Mouse (Mus musculus): Measurements from ENCODE around the gene Slc35g3. TPM values are rescaled to one million over a fixed set of nuclear protein-coding genes. Genes with fewer than 3 reads are reported as not detected.

Gene Slc35g3
- polyA plus RNA-seq (2014; fragmentation: Nextera tagmentation; extraction: Ambion mirVana), result 0.09 TPM in 1 of 2 replicates, not detected in the other

- ATAC-seq (ENCODE audit: insufficient number of reproducible peaks, low FRiP score, low TSS enrichment, low read depth), result no peak
- H3K27ac ChIP-seq (replicated peaks; ENCODE audit: low read depth, low read length), result no peak within 1 kb of the TSS
These were observed at the start of gene Slc35g3 for GRCm38 (mm10) chr11:69761868-69762267. Slc35g3 (minus strand) TSS chr11:69761968.

GRCm38 (mm10) chr11:69810280-69810679 lies 48.5 kb upstream of the Slc35g3 start:
- Histone ChIP-seq H3K9me3 (ENCODE audit: control insufficient read depth, low read length) (no peaks in the 10 kb centered on the region), H3K27ac (replicated peaks; ENCODE audit: low read depth, low read length) (no peak overlapping the region), H3K4me1 (ENCODE audit: control insufficient read depth, insufficient read depth, low read length) (no peaks in the 10 kb centered on the region), H3K4me3 (ENCODE audit: low read depth, low read length) (no peak overlapping the region), H3K9ac (ENCODE audit: low read length) (no peak overlapping the region), H3K27me3 (ENCODE audit: control insufficient read depth, insufficient read depth, low read length) (peaks cover 10% of the 10 kb centered on the region), H3K36me3 (ENCODE audit: control insufficient read depth, insufficient read depth, low read length) (no peaks in the 10 kb centered on the region), H3K4me2 (ENCODE audit: low read depth, severe bottlenecking) (no peak overlapping the region)
- ATAC-seq (ENCODE audit: insufficient number of reproducible peaks, low FRiP score, low TSS enrichment, low read depth) (no peak), DNase-seq (ENCODE audit: low spot score) (no peak)

More at GRCm38 (mm10) chr11:69761868-69762267, at the start of gene Slc35g3:
- DNase-seq (ENCODE audit: low spot score), result no peak
- no peak within 1 kb of the TSS for H3K4me3 ChIP-seq (ENCODE audit: low read depth, low read length)
- WGBS, result 75% methylated on average over 1 of the region's 1 CpGs
- no peaks in the 10 kb centered on the region for H3K27me3 ChIP-seq (ENCODE audit: control insufficient read depth, insufficient read depth, low read length)
- 0 out of 2 replicates have a peak within 1 kb of the TSS, but pooled peaks have one; percentile 7 for H3K4me2 ChIP-seq (ENCODE audit: low read depth, severe bottlenecking)
- H3K9ac ChIP-seq (ENCODE audit: low read length), result no peak within 1 kb of the TSS
- no peaks in the 10 kb centered on the region for H3K9me3 ChIP-seq (ENCODE audit: control insufficient read depth, low read length)
- peaks cover 20% of the 10 kb centered on the region for H3K4me1 ChIP-seq (ENCODE audit: control insufficient read depth, insufficient read depth, low read length)
- no peaks in the 10 kb centered on the region for H3K36me3 ChIP-seq (ENCODE audit: control insufficient read depth, insufficient read depth, low read length)

GRCm38 (mm10) chr11:69807641-69808040 lies 45.9 kb upstream of the Slc35g3 start:
- 83% methylated on average over 2 of the region's 2 CpGs for WGBS
- H3K27me3 ChIP-seq (ENCODE audit: control insufficient read depth, insufficient read depth, low read length), result peaks cover 36% of the 10 kb centered on the region

GRCm38 (mm10) chr11:69806378-69806777 lies 44.6 kb upstream of the Slc35g3 start:
- DNase-seq (ENCODE audit: low spot score), result no peak
- Histone ChIP-seq H3K4me2 (ENCODE audit: low read depth, severe bottlenecking) (no peak overlapping the region), H3K27ac (replicated peaks; ENCODE audit: low read depth, low read length) (no peak overlapping the region), H3K36me3 (ENCODE audit: control insufficient read depth, insufficient read depth, low read length) (no peaks in the 10 kb centered on the region), H3K4me1 (ENCODE audit: control insufficient read depth, insufficient read depth, low read length) (peaks cover 26% of the 10 kb centered on the region), H3K4me3 (ENCODE audit: low read depth, low read length) (no peak overlapping the region), H3K9ac (ENCODE audit: low read length) (no peak overlapping the region), H3K27me3 (ENCODE audit: control insufficient read depth, insufficient read depth, low read length) (peaks cover 48% of the 10 kb centered on the region), H3K9me3 (ENCODE audit: control insufficient read depth, low read length) (no peaks in the 10 kb centered on the region)
- ATAC-seq (ENCODE audit: insufficient number of reproducible peaks, low FRiP score, low TSS enrichment, low read depth), result no peak
- WGBS, result 77% methylated on average over 4 of the region's 4 CpGs

More at GRCm38 (mm10) chr11:69807641-69808040, 45.9 kb upstream of the Slc35g3 start:
- Histone ChIP-seq H3K9ac (ENCODE audit: low read length) (no peak overlapping the region), H3K4me3 (ENCODE audit: low read depth, low read length) (no peak overlapping the region), H3K4me2 (ENCODE audit: low read depth, severe bottlenecking) (no peak overlapping the region), H3K4me1 (ENCODE audit: control insufficient read depth, insufficient read depth, low read length) (peaks cover 16% of the 10 kb centered on the region), H3K36me3 (ENCODE audit: control insufficient read depth, insufficient read depth, low read length) (no peaks in the 10 kb centered on the region), H3K27ac (replicated peaks; ENCODE audit: low read depth, low read length) (no peak overlapping the region), H3K9me3 (ENCODE audit: control insufficient read depth, low read length) (no peaks in the 10 kb centered on the region)
- DNase-seq (ENCODE audit: low spot score) (no peak), ATAC-seq (ENCODE audit: insufficient number of reproducible peaks, low FRiP score, low TSS enrichment, low read depth) (no peak)

- peaks cover 57% of the 10 kb centered on the region for H3K27me3 ChIP-seq (ENCODE audit: control insufficient read depth, insufficient read depth, low read length)
- WGBS, result 6% methylated on average over 29 of the region's 29 CpGs
- H3K4me3 ChIP-seq (ENCODE audit: low read depth, low read length), result no peak within 1 kb of the TSS; the same call in 1 of the 2 replicates
- no peaks in the 10 kb centered on the region for H3K36me3 ChIP-seq (ENCODE audit: control insufficient read depth, insufficient read depth, low read length)
- DNase-seq (ENCODE audit: low spot score), result peak; percentile 38
- no peaks in the 10 kb centered on the region for H3K9me3 ChIP-seq (ENCODE audit: control insufficient read depth, low read length)
- H3K9ac ChIP-seq (ENCODE audit: low read length), result no peak within 1 kb of the TSS; the same call in 1 of the 2 replicates
- no peak for ATAC-seq (ENCODE audit: insufficient number of reproducible peaks, low FRiP score, low TSS enrichment, low read depth)
- H3K4me2 ChIP-seq (ENCODE audit: low read depth, severe bottlenecking), result peak within 1 kb of the TSS; percentile 85; the same call in 1 of the 2 replicates
- H3K27ac ChIP-seq (replicated peaks; ENCODE audit: low read depth, low read length), result no peak within 1 kb of the TSS
- peaks cover 33% of the 10 kb centered on the region for H3K4me1 ChIP-seq (ENCODE audit: control insufficient read depth, insufficient read depth, low read length)
These were observed 43.5 kb upstream of the Slc35g3 start, which contains the start of gene Tmem102 for GRCm38 (mm10) chr11:69804972-69805909. Tmem102 (minus strand) TSS chr11:69805624.

GRCm38 (mm10) chr11:69804652-69804940 lies 42.8 kb upstream of the Slc35g3 start:
- Histone ChIP-seq H3K27ac (replicated peaks; ENCODE audit: low read depth, low read length) (no peak overlapping the region), H3K4me2 (ENCODE audit: low read depth, severe bottlenecking) (peak overlapping the region; percentile 85; the same call in 1 of the 2 replicates), H3K9me3 (ENCODE audit: control insufficient read depth, low read length) (no peaks in the 10 kb centered on the region), H3K27me3 (ENCODE audit: control insufficient read depth, insufficient read depth, low read length) (peaks cover 61% of the 10 kb centered on the region), H3K4me1 (ENCODE audit: control insufficient read depth, insufficient read depth, low read length) (peaks cover 40% of the 10 kb centered on the region), H3K36me3 (ENCODE audit: control insufficient read depth, insufficient read depth, low read length) (no peaks in the 10 kb centered on the region), H3K4me3 (ENCODE audit: low read depth, low read length) (no peak overlapping the region; the same call in 1 of the 2 replicates), H3K9ac (ENCODE audit: low read length) (no peak overlapping the region)
- WGBS, result 3% methylated on average over 12 of the region's 12 CpGs
- DNase-seq (ENCODE audit: low spot score) (peak; percentile 41), ATAC-seq (ENCODE audit: insufficient number of reproducible peaks, low FRiP score, low TSS enrichment, low read depth) (no peak)

GRCm38 (mm10) chr11:69803786-69804651 lies 42.3 kb upstream of the Slc35g3 start:
- 1% methylated on average over 60 of the region's 60 CpGs for WGBS
- no peak for ATAC-seq (ENCODE audit: insufficient number of reproducible peaks, low FRiP score, low TSS enrichment, low read depth)

GRCm38 (mm10) chr11:69803328-69803727 lies 41.6 kb upstream of the Slc35g3 start:
- H3K36me3 ChIP-seq (ENCODE audit: control insufficient read depth, insufficient read depth, low read length), result no peaks in the 10 kb centered on the region
- H3K9me3 ChIP-seq (ENCODE audit: control insufficient read depth, low read length), result no peaks in the 10 kb centered on the region
- 2% methylated on average over 12 of the region's 12 CpGs for WGBS
- peaks cover 42% of the 10 kb centered on the region for H3K4me1 ChIP-seq (ENCODE audit: control insufficient read depth, insufficient read depth, low read length)
- H3K4me3 ChIP-seq (ENCODE audit: low read depth, low read length), result peak overlapping the region; percentile 46
- peak overlapping the region; percentile 85 for H3K4me2 ChIP-seq (ENCODE audit: low read depth, severe bottlenecking)
- no peak for ATAC-seq (ENCODE audit: insufficient number of reproducible peaks, low FRiP score, low TSS enrichment, low read depth)
- H3K27me3 ChIP-seq (ENCODE audit: control insufficient read depth, insufficient read depth, low read length), result peaks cover 65% of the 10 kb centered on the region
- no peak for DNase-seq (ENCODE audit: low spot score)
- no peak overlapping the region; the same call in 1 of the 2 replicates for H3K9ac ChIP-seq (ENCODE audit: low read length)
- no peak overlapping the region for H3K27ac ChIP-seq (replicated peaks; ENCODE audit: low read depth, low read length)

More at GRCm38 (mm10) chr11:69803786-69804651, 42.3 kb upstream of the Slc35g3 start:
- H3K27ac ChIP-seq (replicated peaks; ENCODE audit: low read depth, low read length), result no peak overlapping the region
- peak; percentile 79 for DNase-seq (ENCODE audit: low spot score)
- peak overlapping the region; percentile 46 for H3K4me3 ChIP-seq (ENCODE audit: low read depth, low read length)
- H3K4me1 ChIP-seq (ENCODE audit: control insufficient read depth, insufficient read depth, low read length), result peaks cover 42% of the 10 kb centered on the region
- H3K9me3 ChIP-seq (ENCODE audit: control insufficient read depth, low read length), result no peaks in the 10 kb centered on the region
- H3K36me3 ChIP-seq (ENCODE audit: control insufficient read depth, insufficient read depth, low read length), result no peaks in the 10 kb centered on the region
- H3K9ac ChIP-seq (ENCODE audit: low read length), result peak overlapping the region; percentile 41; the same call in 1 of the 2 replicates
- peaks cover 62% of the 10 kb centered on the region for H3K27me3 ChIP-seq (ENCODE audit: control insufficient read depth, insufficient read depth, low read length)
- H3K4me2 ChIP-seq (ENCODE audit: low read depth, severe bottlenecking), result peak overlapping the region; percentile 85
